Mouse (Mus musculus): ENCODE results near the gene Glrp1.

Gene Glrp1

DNA sequence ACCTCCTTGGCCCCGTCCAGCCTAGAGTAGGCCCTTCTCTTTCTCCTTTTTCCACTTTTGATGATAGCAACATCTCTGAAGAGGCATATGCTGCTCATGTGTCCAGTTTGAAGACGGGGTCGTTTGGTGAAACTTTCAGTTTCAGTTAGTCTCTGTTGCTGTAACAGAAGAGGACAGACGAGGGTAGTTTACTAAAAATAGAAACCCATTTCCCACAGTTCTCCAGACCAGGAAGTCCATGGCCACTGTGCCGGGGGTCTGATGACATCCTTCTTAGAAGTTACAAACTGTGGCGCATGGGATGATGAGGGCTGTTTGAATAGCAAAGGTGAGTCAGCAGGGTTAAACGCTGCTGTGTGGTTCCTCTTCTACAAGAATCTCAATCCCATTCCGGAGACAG, at the start of gene Glrp1:
Gene Glrp1, minus strand, starts transcription at position 278 of the 400 bp plus-strand sequence.
- in situ Hi-C loops (cut with MboI, MseI): loop anchor here (25.0 kb wide), 1 partner anchor 322 kb away; no protein-coding TSS in a partner anchor

DNA sequence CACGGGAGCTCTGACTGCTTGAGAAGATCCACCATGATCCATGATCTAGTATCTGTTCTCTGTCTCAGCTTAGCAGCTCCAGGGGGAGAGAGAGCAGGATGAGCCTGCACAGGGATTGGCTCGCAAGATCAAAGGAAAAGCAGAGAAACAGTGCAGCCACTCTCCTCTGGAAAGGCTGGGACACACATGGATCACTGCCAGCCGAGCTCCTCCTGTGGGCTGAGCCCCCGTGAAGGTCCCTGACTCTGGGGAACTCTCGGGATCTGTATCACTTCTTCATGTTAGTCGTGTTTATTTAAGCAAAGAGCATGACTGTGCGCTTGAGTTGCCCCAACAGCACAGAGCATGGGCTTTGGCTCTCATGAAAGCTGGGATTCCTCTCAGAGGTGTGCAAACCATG, 49.4 kb upstream of the Glrp1 start:
- in situ Hi-C loops (cut with MboI, MseI): no loop called here

DNA sequence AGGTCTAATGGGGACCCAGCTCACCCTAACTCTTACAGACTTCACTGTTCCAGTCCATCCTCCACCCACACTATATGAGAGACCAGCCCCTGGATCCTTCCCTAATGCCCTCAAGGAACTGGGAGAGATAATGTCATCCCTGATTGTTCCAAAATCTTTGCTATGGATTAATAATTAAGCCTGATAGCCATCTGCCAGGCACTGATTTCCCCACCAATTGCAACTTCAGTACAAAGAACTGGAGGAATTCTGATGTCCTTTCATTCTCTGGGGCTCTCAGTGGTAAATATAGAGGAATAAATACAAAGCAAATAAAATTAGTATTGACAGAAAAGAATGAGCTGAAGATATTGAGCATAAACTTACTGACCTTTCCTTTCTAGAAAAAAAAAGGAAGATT, 48.9 kb upstream of the Glrp1 start:
- in situ Hi-C loops (cut with MboI, MseI): no loop called here

DNA sequence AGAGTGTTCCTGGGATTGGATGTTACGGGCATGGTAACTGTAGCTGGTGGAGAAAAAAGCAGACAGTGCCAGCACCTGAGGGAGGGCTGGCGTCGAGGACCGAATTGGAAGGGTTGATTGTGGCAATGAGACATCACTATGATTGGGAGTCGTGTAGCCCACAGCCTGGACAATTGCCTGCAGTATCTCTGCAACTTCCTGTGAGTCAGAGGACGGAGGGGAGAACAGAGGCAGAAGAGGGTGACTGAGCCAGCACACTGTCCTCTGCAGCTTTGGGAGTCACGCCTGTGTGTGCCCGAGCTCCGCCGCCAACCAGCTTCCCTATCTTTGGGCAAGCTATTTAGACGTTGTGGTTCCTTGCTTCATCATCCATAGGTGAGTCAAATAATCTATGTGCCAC, 46.5 kb upstream of the Glrp1 start:
- in situ Hi-C loops (cut with MboI, MseI): no loop called here

DNA sequence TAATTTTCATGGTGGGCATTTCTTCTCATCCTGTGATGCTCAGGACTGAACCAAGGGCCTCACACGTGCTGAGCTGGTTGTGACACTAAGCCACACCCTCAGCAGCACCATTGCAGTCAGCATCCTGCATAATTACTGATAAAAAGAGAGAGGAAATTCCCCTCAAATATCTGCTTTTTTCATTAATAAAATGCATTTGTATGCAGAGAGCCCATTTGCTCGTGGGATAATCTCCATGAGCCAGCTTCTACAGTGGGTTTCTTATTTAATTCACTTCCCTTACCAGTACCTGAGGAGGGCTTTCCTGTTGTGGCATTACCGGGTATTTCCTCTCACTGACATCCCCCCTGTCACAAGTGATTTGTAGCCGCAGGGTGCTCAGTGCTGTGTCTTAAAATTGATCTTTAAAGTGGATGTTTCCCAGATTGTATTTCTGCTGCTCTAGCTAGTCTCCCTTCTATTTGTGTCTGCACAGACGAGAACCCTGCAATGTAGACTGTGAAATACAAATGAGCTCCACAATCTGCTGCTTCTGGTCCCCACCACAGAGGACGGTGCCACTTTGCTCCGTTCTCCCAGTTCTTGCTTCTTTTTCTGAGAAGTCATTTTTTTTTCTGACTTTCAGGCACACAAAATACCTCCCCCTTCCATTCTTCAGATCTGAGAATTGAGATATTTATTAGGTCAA, 43.8 kb upstream of the Glrp1 start:
- in situ Hi-C loops (cut with MboI, MseI): no loop called here

DNA sequence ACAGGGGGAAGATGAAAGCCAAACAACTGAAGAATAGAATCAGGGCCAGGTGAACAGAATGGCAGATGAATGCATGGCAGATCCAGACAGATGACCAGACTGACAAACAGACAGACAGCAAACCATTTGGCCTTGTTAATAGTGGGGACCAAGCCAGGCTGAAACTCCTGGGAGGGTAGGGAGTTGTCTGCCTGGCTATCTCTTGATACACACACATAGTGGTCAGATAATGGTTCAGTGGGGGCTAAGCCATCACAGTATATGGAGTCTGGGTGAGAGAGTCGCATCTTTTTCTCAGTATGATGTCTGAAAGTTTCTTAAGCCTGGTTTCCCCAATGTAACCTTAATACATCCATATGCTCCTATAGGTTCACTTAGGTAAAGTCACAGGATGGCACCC, 39.4 kb upstream of the Glrp1 start:
- in situ Hi-C loops (cut with MboI, MseI): no loop called here

DNA sequence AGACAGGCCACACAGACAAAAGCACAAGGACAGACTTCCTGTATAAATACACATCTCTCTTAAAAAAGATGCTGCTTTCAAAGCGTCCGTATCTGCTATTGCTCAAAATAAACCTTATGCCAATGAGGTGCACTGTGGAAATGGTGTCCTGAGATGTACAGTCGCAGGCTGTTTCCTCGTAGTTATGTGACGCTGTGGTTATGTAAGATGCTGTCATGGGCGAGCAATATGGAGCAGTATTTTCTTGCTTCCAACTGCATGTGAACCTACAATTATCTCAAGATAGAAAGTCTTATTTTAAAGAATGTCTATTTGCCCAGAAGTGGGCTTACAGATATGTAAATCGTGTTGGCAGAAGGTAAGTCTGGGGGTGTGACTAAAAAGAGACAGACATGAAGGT, 37.3 kb upstream of the Glrp1 start:
- in situ Hi-C loops (cut with MboI, MseI): no loop called here

DNA sequence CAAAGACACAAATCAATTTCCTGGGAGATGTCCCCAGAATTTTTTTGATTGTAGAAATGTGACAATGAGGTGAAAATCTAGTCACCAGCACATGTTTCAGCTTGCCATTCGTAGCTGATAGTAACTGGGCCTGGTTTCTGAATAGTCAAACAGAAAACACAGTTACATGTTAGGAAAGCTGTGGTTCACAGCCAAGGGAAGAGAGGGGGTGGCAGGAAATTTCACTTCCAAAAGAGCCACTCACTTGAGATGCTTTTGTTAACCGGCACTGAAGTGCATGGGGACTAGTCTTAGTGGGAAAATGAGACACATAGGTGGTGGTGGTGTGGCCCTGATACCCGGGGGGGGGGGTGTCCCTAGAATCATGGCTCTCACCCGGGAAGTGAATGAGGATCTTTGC, 33.7 kb upstream of the Glrp1 start:
- in situ Hi-C loops (cut with MboI, MseI): no loop called here

DNA sequence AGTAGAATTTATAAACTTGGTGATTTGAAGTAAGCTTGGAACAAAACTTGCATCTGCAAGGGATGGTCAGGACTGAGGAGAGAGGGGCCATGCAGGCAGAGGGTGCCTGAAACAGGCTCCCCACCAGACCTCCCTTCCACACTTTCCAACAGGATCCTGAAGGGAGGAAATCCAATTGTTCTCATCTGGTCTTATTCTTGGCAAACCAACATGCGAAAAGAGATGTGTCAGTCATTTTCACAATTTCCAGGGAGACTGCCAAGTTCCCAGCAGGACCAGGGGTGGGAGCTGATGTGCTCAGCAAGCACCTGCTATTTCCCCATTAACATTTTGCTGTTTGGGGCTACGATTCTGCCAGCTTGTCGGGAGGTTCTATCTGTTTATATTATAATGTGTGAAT, 30.0 kb upstream of the Glrp1 start:
- in situ Hi-C loops (cut with MboI, MseI): no loop called here

DNA sequence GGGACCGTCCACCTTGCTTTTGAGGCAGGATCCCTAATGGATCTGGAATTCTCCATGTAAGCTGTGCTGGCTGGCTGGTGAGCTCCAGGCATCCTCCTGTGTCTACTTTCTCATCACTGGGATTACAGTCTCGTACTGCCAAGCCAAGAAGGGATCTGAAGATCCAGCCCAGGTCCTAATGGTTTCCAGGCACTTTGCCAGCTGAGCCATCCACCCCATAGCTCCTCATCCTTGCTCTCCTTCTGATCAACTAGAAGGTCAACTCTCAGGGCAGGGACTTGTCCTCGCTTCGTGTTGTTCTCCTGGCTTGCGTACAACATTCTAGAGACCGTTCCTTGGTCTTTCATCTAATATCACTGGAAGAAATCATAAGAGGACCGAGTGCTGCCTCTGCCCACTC, 29.4 kb upstream of the Glrp1 start:
- in situ Hi-C loops (cut with MboI, MseI): no loop called here

DNA sequence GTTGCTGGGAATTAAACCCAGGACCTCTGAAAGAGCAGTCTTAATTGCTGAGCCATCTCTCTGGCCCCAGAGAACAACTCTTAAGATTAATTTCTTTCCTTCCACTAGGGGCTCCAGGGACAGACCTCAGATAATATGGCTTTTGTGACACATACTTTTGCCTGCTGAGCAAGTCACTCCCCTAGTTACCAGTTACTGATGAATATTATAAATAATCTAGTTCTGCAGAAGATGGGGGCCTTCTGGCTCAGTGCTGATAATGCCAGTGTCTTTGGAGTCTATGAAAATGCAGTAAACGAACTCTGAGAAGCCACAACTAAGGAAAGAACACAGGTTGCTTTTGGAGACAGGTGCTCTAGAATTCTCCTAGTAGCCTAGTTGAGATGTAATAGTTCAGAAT, 26.4 kb upstream of the Glrp1 start:
- in situ Hi-C loops (cut with MboI, MseI): no loop called here

DNA sequence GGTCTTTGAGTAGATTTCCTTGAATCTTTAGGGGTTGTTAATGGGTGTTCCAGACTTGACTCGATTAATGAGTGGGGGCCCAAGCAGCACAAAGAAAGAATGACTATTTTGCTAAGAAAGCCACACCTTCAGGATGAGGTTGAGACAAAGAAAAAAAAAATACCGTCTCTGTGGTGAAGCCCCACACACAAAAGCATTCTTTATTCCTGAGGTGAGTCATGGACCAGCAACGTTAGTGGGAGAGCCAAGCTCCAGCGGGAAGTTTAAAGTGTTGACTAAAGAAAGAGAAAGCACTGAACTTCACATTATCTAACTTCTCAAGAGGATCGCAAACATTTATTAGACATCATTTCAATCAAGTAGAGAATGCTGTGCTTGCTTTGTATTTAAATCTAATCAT, 24.2 kb upstream of the Glrp1 start:
- in situ Hi-C loops (cut with MboI, MseI): no loop called here

DNA sequence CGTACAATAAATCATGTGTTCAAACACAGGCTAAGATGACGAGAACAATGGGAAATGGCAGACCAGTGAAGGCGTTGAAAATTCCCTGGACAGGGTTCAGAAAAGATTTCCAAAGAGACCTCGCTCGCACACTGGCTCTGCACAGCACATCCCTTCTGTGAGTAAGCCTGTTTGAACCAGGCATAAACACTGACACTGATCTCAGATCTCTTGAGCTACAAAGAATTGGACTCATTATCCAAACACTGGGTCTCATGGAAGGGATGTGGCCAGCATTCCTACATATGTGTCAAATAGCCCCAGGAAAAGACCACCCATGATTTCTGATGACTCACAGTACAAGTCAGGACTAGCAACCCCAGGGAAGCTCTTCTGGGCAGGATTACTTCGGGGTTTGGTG, 16.3 kb upstream of the Glrp1 start:
- in situ Hi-C loops (cut with MboI, MseI): no loop called here

DNA sequence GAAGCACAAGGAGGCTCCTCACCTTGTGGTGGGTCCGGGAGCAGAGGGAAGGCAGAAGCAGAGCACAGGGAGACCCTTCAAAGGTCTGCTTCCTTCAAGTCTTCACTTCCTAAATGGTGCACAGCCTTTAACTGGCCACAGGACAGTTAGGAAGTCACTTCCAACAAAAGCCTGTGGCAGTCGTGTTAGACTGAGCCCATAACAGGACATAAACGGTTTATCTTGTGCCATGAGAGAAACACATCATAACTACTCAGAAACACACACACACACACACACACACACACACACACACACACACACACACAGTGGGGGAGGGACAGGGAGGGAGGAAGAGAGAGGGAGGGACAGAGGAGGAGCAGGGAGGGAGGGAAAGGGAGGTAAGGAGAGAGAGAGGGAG, 15.8 kb upstream of the Glrp1 start:
- in situ Hi-C loops (cut with MboI, MseI): no loop called here

DNA sequence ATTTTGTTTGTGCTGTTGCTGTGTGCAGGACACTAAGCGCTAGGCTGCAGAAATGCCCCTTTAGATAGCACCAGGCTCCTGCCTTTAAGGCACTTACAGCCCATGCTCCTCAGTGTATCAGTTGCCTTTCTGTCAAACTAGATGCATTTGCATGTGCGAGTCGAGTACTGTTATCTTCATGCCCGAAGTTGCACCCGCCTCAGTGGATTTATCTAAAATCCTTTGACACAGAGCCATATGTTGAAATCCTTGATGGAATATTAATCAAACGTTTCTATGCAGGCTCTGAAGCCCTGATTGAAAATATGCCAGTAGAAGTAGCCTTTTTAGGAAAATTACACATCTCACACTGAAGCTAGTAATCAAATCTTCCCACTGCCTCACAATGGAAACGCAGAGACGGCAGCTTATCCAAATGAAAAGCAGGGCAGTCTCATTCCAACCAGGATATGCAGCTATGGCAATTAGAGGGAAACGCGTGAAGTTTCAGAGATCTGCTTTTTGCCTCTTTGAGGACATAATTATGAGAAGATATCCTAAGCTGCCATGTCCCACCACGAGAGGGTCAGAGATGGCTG, 11.4 kb upstream of the Glrp1 start:
- in situ Hi-C loops (cut with MboI, MseI): loop anchor here (25.0 kb wide), 1 partner anchor 334 kb away; no protein-coding TSS in a partner anchor

DNA sequence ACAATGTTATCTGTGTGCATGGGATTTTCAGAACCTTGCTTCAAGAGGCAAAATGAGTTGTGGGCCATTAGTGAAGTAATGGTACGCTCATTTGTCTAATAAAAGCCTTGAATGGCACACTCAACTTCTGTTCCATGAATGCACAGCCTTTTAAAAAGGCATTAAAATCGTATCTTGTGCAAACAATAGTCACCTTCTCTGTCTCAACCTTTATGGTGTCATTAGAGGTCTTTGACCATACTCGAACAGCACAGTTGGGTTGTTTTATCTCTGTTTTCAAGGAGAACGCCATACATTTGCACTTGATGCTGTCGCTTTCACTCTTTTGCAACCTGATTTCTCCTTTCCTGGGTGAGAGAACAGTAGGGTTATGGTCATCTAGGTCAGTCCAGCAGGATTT, 3.7 kb upstream of the Glrp1 start:
- in situ Hi-C loops (cut with MboI, MseI): loop anchor here (25.0 kb wide), 1 partner anchor 326 kb away; no protein-coding TSS in a partner anchor

DNA sequence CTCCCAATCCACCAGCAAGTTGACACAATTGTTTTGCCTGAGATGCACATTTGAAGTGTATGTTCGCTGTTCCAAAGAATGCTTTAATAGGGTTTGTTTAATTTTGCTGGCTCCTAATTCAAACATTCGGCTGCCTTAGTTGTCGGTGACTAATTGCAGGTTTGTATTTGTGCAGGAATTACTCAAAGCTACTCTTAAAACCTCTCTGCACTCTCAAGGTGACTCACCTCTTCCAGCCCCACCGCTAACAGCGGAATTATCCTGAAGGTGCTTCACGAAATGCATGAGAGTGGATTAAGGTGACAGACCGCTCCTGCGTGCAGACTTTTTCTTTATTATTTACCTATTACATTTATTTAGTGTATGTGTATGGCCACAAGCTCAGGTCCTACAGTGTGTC, 2.0 kb downstream of the Glrp1 start:
- in situ Hi-C loops (cut with MboI, MseI): loop anchor here (25.0 kb wide), 1 partner anchor 321 kb away; no protein-coding TSS in a partner anchor

DNA sequence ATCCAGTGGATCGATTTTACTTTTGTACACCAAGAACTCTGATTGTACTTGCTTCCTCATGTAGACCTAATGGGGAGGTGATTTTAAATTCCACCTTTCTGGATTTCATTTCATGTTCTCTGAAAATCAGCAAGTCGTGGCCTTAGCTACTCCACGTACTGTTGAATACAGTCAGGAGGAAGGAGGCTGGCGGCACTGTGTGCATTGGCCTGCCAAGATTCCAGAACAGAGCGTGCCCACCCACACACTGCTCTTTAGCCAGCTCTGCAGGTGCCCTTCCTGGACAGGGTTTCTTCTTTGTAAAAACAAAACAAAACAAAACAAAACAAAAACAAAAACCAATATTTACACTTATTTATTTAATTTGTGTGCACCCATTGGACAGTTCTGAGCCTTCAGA, 2.7 kb downstream of the Glrp1 start:
- in situ Hi-C loops (cut with MboI, MseI): loop anchor here (25.0 kb wide), 1 partner anchor 320 kb away; no protein-coding TSS in a partner anchor

DNA sequence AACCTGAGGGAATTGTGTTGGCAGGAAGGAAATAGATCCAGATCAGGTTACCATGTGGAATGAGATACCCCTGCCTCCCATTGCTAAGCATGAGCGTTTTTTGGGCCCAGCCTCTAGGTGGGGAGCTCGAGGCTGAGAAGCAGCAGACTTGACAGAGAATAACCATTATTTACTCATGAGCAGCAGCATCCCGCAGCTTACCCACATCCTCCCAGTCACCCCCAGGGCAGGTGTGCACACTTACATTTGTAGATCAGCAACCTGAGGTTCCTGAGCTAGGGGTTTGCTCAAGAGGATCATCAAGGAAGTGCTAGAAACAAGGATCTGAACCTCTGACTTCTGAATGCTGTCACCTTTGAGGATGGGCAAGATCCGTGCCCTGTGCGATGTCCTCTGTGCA, 3.5 kb downstream of the Glrp1 start:
- in situ Hi-C loops (cut with MboI, MseI): loop anchor here (25.0 kb wide), 1 partner anchor 319 kb away; no protein-coding TSS in a partner anchor

DNA sequence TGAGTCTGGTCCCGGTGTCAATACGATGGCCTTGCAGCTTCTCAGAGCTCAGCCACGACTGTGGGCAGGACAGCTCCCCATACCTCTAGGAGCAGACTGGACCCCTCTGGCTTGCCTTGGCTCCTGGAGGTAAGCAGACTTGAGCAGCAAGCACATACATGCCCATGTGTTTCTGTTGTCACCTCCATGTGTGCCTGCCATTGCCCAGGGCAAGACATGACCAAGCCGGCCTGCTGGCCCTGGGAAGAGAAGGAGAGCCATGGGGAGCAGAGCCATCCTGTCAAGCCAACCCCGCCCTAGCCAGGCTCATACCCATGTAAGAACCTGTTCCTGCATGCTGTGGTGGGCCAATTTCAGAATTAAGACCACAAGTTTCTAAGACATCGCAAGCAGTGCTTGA, 4.2 kb downstream of the Glrp1 start:
- in situ Hi-C loops (cut with MboI, MseI): loop anchor here (25.0 kb wide), 1 partner anchor 318 kb away; no protein-coding TSS in a partner anchor

DNA sequence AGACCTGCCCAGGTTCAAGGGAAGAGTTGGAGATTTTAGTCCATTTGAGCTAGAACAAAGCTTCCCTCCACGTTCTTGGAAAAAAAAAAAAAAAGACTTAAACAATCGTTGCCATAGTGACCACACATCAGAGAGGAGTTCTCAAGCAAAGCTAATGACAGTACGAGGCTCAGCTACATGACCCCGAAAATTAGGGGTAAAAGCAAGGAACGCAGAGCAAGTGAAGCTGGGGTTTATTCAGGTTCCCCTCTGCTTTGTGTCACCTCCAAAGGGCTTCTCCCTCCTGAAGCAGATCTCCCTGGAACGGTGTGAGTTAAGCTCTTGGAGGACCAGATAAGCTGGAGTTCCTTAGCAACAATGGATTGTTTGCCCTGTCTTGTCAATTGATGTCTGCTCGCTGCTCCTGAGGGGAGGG, 5.3 kb downstream of the Glrp1 start:
- in situ Hi-C loops (cut with MboI, MseI): loop anchor here (25.0 kb wide), 1 partner anchor 317 kb away; no protein-coding TSS in a partner anchor

DNA sequence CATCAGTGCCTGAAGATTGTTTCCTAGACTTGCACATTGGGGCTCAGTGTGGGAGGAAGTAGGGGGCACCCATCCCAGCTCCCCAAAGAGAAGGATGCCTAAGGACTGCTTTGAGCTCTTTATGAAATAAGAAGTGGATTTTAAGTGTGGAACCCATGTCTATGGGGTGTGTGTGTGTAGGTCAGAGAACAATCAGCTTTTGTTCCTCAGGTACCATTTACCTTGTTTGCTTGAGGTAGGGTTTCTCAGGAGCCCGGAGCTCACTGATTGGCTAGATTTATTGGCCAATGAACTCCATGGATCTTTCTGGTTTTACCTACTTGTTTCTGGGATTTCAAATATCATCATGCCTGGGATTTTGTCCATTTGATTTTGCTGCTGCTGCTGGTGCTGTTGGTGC, 7.0 kb downstream of the Glrp1 start:
- in situ Hi-C loops (cut with MboI, MseI): loop anchor here (25.0 kb wide), 1 partner anchor 316 kb away; no protein-coding TSS in a partner anchor

DNA sequence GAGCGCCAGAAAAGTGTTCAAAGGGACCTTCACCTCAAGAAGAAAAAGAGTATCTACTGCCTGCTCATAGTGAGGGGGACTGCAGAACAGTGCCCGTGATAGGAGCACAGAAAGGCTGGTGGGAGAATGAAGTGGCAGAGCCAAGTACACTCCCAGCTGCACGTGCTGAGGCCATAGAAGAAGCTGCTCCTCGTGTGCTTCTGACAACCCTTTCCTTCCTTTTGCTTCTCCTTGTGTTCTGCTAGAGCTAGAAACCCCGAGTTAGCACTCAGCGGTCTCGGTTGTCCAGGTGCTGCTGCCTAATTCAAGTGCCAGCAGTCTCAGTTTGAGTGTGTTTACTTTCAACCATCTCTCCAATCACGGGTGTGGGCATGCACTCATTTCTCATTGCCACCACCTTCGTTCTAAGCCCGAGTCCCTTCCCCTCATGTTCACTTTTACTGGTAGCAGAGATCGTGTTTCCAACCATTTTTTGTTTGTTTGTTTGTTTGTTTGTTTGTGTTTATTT, 10.6 kb downstream of the Glrp1 start:
- in situ Hi-C loops (cut with MboI, MseI): no loop called here

Measured in regulatory T cell (primary cell).